Mouse (Mus musculus) ES-E14 (cell line): Measurements from ENCODE around the gene Pif1.

Source experiments
- CHD2 ChIP-seq: IDR thresholded peaks from 2 replicates; pipeline ENCODE4 v1.6.1; 2014; ENCODE audit warnings: mild to moderate bottlenecking, low read depth, low read length, inconsistent platforms
- MAFK ChIP-seq: IDR thresholded peaks from 2 replicates; pipeline ENCODE4 v1.6.1; 2014; ENCODE audit warnings: mild to moderate bottlenecking, low read depth, low read length, inconsistent platforms; ENCODE audit not compliant: insufficient read depth

DNA sequence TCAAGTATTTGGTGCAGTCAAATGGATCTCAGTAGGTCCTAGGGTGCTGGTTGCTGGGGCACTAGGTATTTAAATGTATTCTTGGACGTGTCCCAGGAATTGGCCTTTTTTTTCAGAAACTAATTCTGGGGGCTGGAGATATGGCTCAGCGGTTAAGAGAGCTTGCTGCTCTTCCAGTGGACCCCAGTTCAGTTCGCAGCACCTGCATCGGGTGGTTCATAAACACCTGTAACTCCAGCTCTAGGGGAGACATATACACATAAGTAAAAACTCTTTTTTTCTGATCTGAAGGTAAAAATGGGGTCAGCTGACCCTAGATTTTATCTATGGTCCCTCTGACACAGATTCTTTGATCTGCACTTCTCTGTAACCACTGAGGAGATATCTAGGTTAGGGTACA lies 34.2 kb downstream of the Pif1 start:
- TF ChIP-seq CHD2, result no peak
- no peak for TF ChIP-seq MAFK
